16 mouse cellular contexts compared by ENCODE assay signal in the genomic region with DNA sequence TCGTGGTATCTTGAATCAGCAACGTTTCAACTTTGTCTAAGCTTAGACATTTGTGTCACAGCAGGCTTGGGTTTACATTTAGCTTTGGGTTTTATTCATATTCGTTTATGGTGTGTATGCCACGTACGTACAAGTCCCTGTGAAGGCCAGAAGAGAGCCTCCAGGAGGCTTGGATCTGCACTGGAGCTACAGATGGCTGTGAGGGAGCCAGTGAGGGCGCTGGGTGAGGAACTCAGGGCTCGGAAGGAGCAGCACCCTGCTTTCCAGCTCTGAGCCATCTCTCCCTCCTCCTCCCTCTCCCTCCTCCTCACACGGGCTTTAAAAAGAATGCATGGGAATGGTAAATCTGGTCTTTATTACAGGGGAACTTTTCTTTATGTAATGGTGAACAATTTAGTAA. TPM values are rescaled to one million over a fixed set of nuclear protein-coding genes. Genes with fewer than 3 reads are reported as not detected.
"Had no signal": no experiment of that assay in that cellular context is flagged by ENCODE, and none has a peak within 500 bp of the region (broad histone marks: within the 10 kb centered on the region; RNA-seq: fewer than 3 reads in every experiment).

No protein-coding gene starts in this region.

- H3K9me3 ChIP-seq: limb, embryonic 10.5 days; liver, embryonic 15.5 days; neural tube, embryonic 12.5 days had no signal

- H3K4me2 ChIP-seq: liver, embryonic 11.5 days; liver, embryonic 15.5 days; neural tube, embryonic 12.5 days had no signal

- H3K4me1 ChIP-seq: liver, embryonic 15.5 days; neural tube, embryonic 12.5 days had no signal

- ATAC-seq: lung, postnatal 0 days had no signal

- H3K27ac ChIP-seq: left cerebral cortex, adult 2 months; limb, embryonic 10.5 days; liver, embryonic 15.5 days; neural tube, embryonic 12.5 days had no signal

- H3K36me3 ChIP-seq: limb, embryonic 10.5 days; liver, embryonic 15.5 days; neural tube, embryonic 12.5 days had no signal

- H3K4me3 ChIP-seq: left cerebral cortex, adult 2 months; limb, embryonic 10.5 days; liver, embryonic 15.5 days; neural tube, embryonic 12.5 days had no signal

- DNase-seq: kidney, postnatal 25 days; lung, adult 2 months; lung, postnatal 36 days; midbrain, embryonic 14.5 days; retina, postnatal 1 day; right cerebral cortex, postnatal 4 days; spleen, adult 18-20 months; thymus, postnatal 4 days had no signal

- H3K9ac ChIP-seq: liver, embryonic 15.5 days; neural tube, embryonic 12.5 days had no signal

RNA-seq across cellular contexts. Expression of a gene that starts 41.3 kb away (rescaled TPM):
- total RNA-seq: megakaryocyte progenitor cell, adult 5-6 weeks; monocyte, adult 5-6 weeks had no signal
- polyA plus RNA-seq: limb, embryonic 10.5 days; liver, embryonic 11.5 days; liver, embryonic 15.5 days had no signal
